Mouse (Mus musculus): ENCODE measurements at regions not wholly inside any gene's neighbourhood (a gene's known extent, or its start where the extent isn't known, plus 50 kb on each side); places are given as distances from the start of the nearest gene placed in this dataset.

- TF ChIP-seq CTCF (IDR thresholded peaks at IDR 0.05; ENCODE audit: low read depth) (no peak), EP300 (optimal IDR thresholded peaks at IDR 0.05) (no peak)
Measured at GRCm38 (mm10) chr6:98704887-98705622, 362.5 kb upstream of the Gm765 start.
